Mouse (Mus musculus): Measurements from ENCODE around the gene Gpr4. TPM values are rescaled to one million over a fixed set of nuclear protein-coding genes. Genes with fewer than 3 reads are reported as not detected.

Gene Gpr4
- total RNA-seq, 1 experiment, result 3.8 TPM

DNA sequence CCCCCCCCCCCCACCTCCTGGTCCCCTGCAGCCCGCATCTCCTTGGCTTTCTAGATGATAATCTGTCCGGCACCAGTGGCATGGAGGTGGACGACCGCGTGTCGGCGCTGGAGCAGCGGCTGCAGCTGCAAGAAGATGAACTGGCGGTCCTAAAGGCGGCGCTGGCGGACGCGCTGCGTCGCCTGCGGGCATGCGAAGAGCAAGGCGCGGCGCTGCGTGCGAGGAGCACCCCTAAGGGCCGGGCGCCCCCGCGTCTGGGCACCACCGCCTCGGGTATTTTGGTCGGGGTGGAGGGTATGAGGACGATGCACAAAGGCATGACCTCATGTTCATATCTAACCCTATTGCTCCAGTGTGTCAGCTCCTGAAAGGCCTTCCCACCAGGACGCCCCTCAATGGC lies 33.2 kb upstream of the Gpr4 start:
- TF ChIP-seq ZNF384 (IDR thresholded peaks at IDR 0.05; ENCODE audit: low read depth, low read length), result no peak
- no peak for TF ChIP-seq CHD2 (IDR thresholded peaks at IDR 0.05; ENCODE audit: low read depth, low read length)
- no peak for TF ChIP-seq HCFC1 (IDR thresholded peaks at IDR 0.05; ENCODE audit: borderline replicate concordance, insufficient read depth, low read length)
- no peak for TF ChIP-seq ZC3H11A (IDR thresholded peaks at IDR 0.05; ENCODE audit: borderline replicate concordance, low read depth, low read length)
- TF ChIP-seq MAFK (IDR thresholded peaks at IDR 0.05; ENCODE audit: insufficient read depth, low read depth, low read length), result no peak
- no peak overlapping the region for H3K27ac ChIP-seq (ENCODE audit: insufficient read depth, low read depth, low read length, poor library complexity, severe bottlenecking)

DNA sequence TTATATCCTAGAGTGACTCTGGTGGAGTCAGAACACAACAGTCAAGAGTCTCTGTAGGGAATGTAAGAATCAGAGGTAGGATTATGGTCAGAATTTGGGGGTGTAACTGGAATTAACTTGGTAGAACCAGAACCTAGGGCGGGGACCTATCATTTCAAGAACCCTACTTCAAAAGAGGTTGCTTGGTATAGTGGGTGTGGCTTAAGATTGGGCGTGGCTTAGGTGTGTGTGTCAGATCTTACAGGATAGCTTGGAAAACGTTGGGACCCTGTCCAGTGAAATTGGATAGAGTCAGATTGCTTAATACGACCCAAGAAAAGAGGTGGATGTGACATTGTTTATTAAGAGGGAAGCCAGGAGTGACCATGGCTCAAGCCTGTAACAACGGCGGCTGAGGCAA lies 32.4 kb upstream of the Gpr4 start:
- H3K27ac ChIP-seq (ENCODE audit: insufficient read depth, low read depth, low read length, poor library complexity, severe bottlenecking), result no peak overlapping the region
- H3K9ac ChIP-seq (ENCODE audit: insufficient read depth, low read depth, low read length, poor library complexity, severe bottlenecking), result no peak overlapping the region
- no peaks in the 10 kb centered on the region for H3K36me3 ChIP-seq (ENCODE audit: control insufficient read depth, insufficient read depth, low read length, poor library complexity, severe bottlenecking)
- in situ Hi-C loops (cut with MboI; ENCODE audit: low sequenced_read_pairs in 2 of 2, unreplicated experiment in 2 of 2), result loop anchor here in 1 of 2 experiments (5.0 kb wide), 1 partner anchor 102 kb away; the partner anchor contains the start of genes Ppm1n and Rtn2
- DNase-seq (ENCODE audit: low read depth, low spot score), result no peak
- no peak for TF ChIP-seq ZC3H11A (IDR thresholded peaks at IDR 0.05; ENCODE audit: borderline replicate concordance, low read depth, low read length)
- TF ChIP-seq HCFC1 (IDR thresholded peaks at IDR 0.05; ENCODE audit: borderline replicate concordance, insufficient read depth, low read length), result no peak
- no peak for TF ChIP-seq MAFK (IDR thresholded peaks at IDR 0.05; ENCODE audit: insufficient read depth, low read depth, low read length)
- TF ChIP-seq ZNF384 (IDR thresholded peaks at IDR 0.05; ENCODE audit: low read depth, low read length), result no peak
- TF ChIP-seq CHD2 (IDR thresholded peaks at IDR 0.05; ENCODE audit: low read depth, low read length), result no peak
- no peaks in the 10 kb centered on the region for H3K9me3 ChIP-seq (ENCODE audit: control insufficient read depth, insufficient read depth, low read depth, low read length)
- peak overlapping the region; percentile 41 to 46; a peak in 2 of 4 replicates for H3K4me3 ChIP-seq (ENCODE audit: insufficient read depth in 1 of 2, low read depth in 1 of 2, low read length in 2 of 2, poor library complexity in 1 of 2, severe bottlenecking in 1 of 2)
- peaks cover 5 to 35% of the 10 kb centered on the region in 2 experiments; a peak in 3 of 4 replicates for H3K4me1 ChIP-seq (ENCODE audit: control insufficient read depth in 2 of 2, insufficient read depth in 2 of 2, low read length in 2 of 2, poor library complexity in 1 of 2)

More for the DNA sequence above, 33.2 kb upstream of the Gpr4 start:
- H3K4me3 ChIP-seq (ENCODE audit: insufficient read depth in 1 of 2, low read depth in 1 of 2, low read length in 2 of 2, poor library complexity in 1 of 2, severe bottlenecking in 1 of 2), result peak overlapping the region; percentile 41 to 46
- in situ Hi-C loops (cut with MboI; ENCODE audit: low sequenced_read_pairs in 2 of 2, unreplicated experiment in 2 of 2), result no loop called here
- H3K36me3 ChIP-seq (ENCODE audit: control insufficient read depth, insufficient read depth, low read length, poor library complexity, severe bottlenecking), result no peaks in the 10 kb centered on the region
- DNase-seq (ENCODE audit: low read depth, low spot score), result no peak
- peak overlapping the region; percentile 68; the same call in 1 of the 2 replicates for H3K9ac ChIP-seq (ENCODE audit: insufficient read depth, low read depth, low read length, poor library complexity, severe bottlenecking)
- H3K9me3 ChIP-seq (ENCODE audit: control insufficient read depth, insufficient read depth, low read depth, low read length), result no peaks in the 10 kb centered on the region
- peaks cover 5 to 30% of the 10 kb centered on the region in 2 experiments; a peak in 3 of 4 replicates for H3K4me1 ChIP-seq (ENCODE audit: control insufficient read depth in 2 of 2, insufficient read depth in 2 of 2, low read length in 2 of 2, poor library complexity in 1 of 2)

DNA sequence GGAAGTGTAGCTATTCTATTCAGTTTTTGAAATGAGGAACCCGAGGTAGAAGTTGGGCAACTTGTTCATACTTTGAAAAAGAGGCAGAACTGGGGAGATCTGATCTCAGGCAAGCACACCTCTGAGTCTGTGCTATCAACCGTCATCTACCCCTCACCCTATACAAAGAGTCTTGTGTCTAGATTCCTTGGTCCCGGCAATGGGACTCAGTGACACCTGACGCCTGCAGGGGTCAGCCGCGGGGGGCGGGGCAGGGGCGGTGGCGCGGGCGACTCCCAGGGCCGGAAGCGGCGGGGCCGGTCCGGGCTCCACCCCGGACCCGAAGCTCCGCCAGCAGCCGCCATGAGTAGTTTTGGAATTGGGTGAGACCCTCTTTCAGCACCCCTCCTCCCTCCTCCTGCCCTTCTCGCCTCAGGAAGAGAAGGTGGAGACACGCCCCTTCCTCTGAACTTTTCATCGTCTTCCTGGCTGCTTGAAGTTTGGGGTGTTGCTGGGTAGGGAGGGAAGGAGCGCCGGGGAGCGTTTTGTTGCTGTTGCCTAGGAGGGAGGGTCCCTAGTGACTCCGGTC lies 31.4 kb upstream of the Gpr4 start:
- Histone ChIP-seq H3K4me3 (ENCODE audit: insufficient read depth in 1 of 2, low read depth in 1 of 2, low read length in 2 of 2, poor library complexity in 1 of 2, severe bottlenecking in 1 of 2) (peak overlapping the region; percentile 64 to 72), H3K4me1 (ENCODE audit: control insufficient read depth in 2 of 2, insufficient read depth in 2 of 2, low read length in 2 of 2, poor library complexity in 1 of 2) (peaks cover 5 to 35% of the 10 kb centered on the region in 2 experiments; a peak in 3 of 4 replicates), H3K9me3 (ENCODE audit: control insufficient read depth, insufficient read depth, low read depth, low read length) (no peaks in the 10 kb centered on the region), H3K27ac (ENCODE audit: insufficient read depth, low read depth, low read length, poor library complexity, severe bottlenecking) (peak overlapping the region; percentile 51), H3K9ac (ENCODE audit: insufficient read depth, low read depth, low read length, poor library complexity, severe bottlenecking) (peak overlapping the region; percentile 68), H3K36me3 (ENCODE audit: control insufficient read depth, insufficient read depth, low read length, poor library complexity, severe bottlenecking) (no peaks in the 10 kb centered on the region; the same call in 1 of the 2 replicates)
- TF ChIP-seq HCFC1 (IDR thresholded peaks at IDR 0.05; ENCODE audit: borderline replicate concordance, insufficient read depth, low read length) (no peak), ZC3H11A (IDR thresholded peaks at IDR 0.05; ENCODE audit: borderline replicate concordance, low read depth, low read length) (no peak), MAFK (IDR thresholded peaks at IDR 0.05; ENCODE audit: insufficient read depth, low read depth, low read length) (no peak), CHD2 (IDR thresholded peaks at IDR 0.05; ENCODE audit: low read depth, low read length) (no peak), ZNF384 (IDR thresholded peaks at IDR 0.05; ENCODE audit: low read depth, low read length) (no peak)
- peak; percentile 62 for DNase-seq (ENCODE audit: low read depth, low spot score)
- in situ Hi-C loops (cut with MboI; ENCODE audit: low sequenced_read_pairs in 2 of 2, unreplicated experiment in 2 of 2), result loop anchor here in 1 of 2 experiments (5.0 kb wide), 1 partner anchor 101 kb away; the partner anchor contains the start of genes Ppm1n and Rtn2

DNA sequence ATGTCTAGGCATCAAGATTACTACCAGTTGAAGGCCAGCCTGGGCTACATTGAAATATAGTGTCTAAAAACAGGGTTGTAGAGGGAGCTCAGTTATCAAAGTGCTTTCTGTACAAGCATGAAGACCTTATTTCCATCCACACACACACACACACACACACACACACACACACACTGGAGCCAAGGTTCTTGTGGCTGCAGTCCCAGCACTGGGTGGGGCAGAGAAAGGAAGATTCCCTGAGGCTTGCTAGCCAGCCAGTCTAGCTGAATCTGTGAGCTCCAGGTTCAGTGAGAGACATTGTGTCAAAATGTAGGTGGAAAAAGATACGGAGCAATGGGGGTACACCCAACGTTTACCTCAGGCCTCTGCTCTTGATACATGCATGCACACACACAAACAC lies 28.1 kb upstream of the Gpr4 start:
- Histone ChIP-seq H3K27ac (ENCODE audit: insufficient read depth, low read depth, low read length, poor library complexity, severe bottlenecking) (peak overlapping the region; percentile 15; the same call in 1 of the 2 replicates), H3K36me3 (ENCODE audit: control insufficient read depth, insufficient read depth, low read length, poor library complexity, severe bottlenecking) (peaks cover 4% of the 10 kb centered on the region; the same call in 1 of the 2 replicates), H3K9ac (ENCODE audit: insufficient read depth, low read depth, low read length, poor library complexity, severe bottlenecking) (no peak overlapping the region), H3K4me1 (ENCODE audit: control insufficient read depth in 2 of 2, insufficient read depth in 2 of 2, low read length in 2 of 2, poor library complexity in 1 of 2) (peaks cover 5 to 30% of the 10 kb centered on the region in 2 experiments; a peak in 3 of 4 replicates), H3K9me3 (ENCODE audit: control insufficient read depth, insufficient read depth, low read depth, low read length) (no peaks in the 10 kb centered on the region), H3K4me3 (ENCODE audit: insufficient read depth in 1 of 2, low read depth in 1 of 2, low read length in 2 of 2, poor library complexity in 1 of 2, severe bottlenecking in 1 of 2) (no peak overlapping the region)
- in situ Hi-C loops (cut with MboI; ENCODE audit: low sequenced_read_pairs in 2 of 2, unreplicated experiment in 2 of 2), result loop anchor here in 1 of 2 experiments (5.0 kb wide), 1 partner anchor 98 kb away; the partner anchor contains the start of genes Ppm1n and Rtn2
- DNase-seq (ENCODE audit: low read depth, low spot score), result no peak
- TF ChIP-seq HCFC1 (IDR thresholded peaks at IDR 0.05; ENCODE audit: borderline replicate concordance, insufficient read depth, low read length), result no peak
- no peak for TF ChIP-seq CHD2 (IDR thresholded peaks at IDR 0.05; ENCODE audit: low read depth, low read length)
- TF ChIP-seq ZNF384 (IDR thresholded peaks at IDR 0.05; ENCODE audit: low read depth, low read length), result no peak
- TF ChIP-seq MAFK (IDR thresholded peaks at IDR 0.05; ENCODE audit: insufficient read depth, low read depth, low read length), result no peak
- no peak for TF ChIP-seq ZC3H11A (IDR thresholded peaks at IDR 0.05; ENCODE audit: borderline replicate concordance, low read depth, low read length)
